Mouse (Mus musculus) midbrain, embryonic 16.5 days (tissue): ENCODE results near the gene Ppp1r12b. TPM values are rescaled to one million over a fixed set of nuclear protein-coding genes. Genes with fewer than 3 reads are reported as not detected.

Experiments
- ATAC-seq: fragments of 200-750 bp; cut with Nextera tagmentation; 2 replicates; pipeline ENCODE4 v1.8.0; 2017; ENCODE audit warnings: moderate TSS enrichment
- H3K27ac ChIP-seq: fragments of 300-500 bp; sonication (generic); 2 replicates; pipeline ENCODE4 v1.5.1; 2014; ENCODE audit warnings: mild to moderate bottlenecking, low read length, mixed read lengths
- H3K27me3 ChIP-seq: fragments of 300-500 bp; sonication (generic); 2 replicates; pipeline ENCODE4 v1.6.1; 2014; ENCODE audit warnings: low read depth, low read length, mixed read lengths; ENCODE audit not compliant: control insufficient read depth, insufficient read depth
- H3K36me3 ChIP-seq: fragments of 300-500 bp; sonication (generic); 2 replicates; pipeline ENCODE4 v1.6.1; 2014; ENCODE audit warnings: mild to moderate bottlenecking, low read length, moderate library complexity, mixed read lengths; ENCODE audit not compliant: control insufficient read depth, insufficient read depth
- H3K4me1 ChIP-seq: fragments of 300-500 bp; sonication (generic); 2 replicates; pipeline ENCODE4 v1.6.1; 2014; ENCODE audit warnings: mild to moderate bottlenecking, low read length, mixed read lengths; ENCODE audit not compliant: control insufficient read depth, insufficient read depth
- H3K4me2 ChIP-seq: fragments of 300-500 bp; sonication (generic); 2 replicates; pipeline ENCODE4 v1.6.1; 2014; ENCODE audit warnings: mild to moderate bottlenecking, low read length, mixed read lengths
- H3K4me3 ChIP-seq: fragments of 300-500 bp; sonication (generic); 2 replicates; pipeline ENCODE4 v1.5.1; 2014; ENCODE audit warnings: low read depth, mild to moderate bottlenecking, low read length, moderate library complexity, mixed read lengths
- H3K9ac ChIP-seq: fragments of 300-500 bp; sonication (generic); 2 replicates; pipeline ENCODE4 v1.6.1; 2014; ENCODE audit warnings: low read depth, low read length, mixed read lengths
- H3K9me3 ChIP-seq: fragments of 300-500 bp; sonication (generic); replicated peaks from 2 replicates; pipeline ENCODE4 v1.6.1; 2014; ENCODE audit warnings: mild to moderate bottlenecking, low read length, mixed read lengths; ENCODE audit not compliant: control insufficient read depth, poor library complexity, severe bottlenecking
- WGBS: fragments of 180-500 bp; shearing (Covaris S2); extraction: QIAGEN DNeasy Blood & Tissue Kit; methylation state at CpG from one replicate; pipeline ENCODE4 v1.1.7; 2014; 5-methylcytosine and 5-hydroxymethylcytosine counted together
- polyA plus RNA-seq: library from polyadenylated mRNA; unstranded; fragments of >200 nt; fragmentation: Nextera tagmentation; extraction: Ambion mirVana; gene quantifications from 2 replicates; pipeline ENCODE4 v1.2.1, GENCODE M21; 2015

Gene Ppp1r12b
- 13.6 and 13.7 TPM in 2 replicates for polyA plus RNA-seq

DNA sequence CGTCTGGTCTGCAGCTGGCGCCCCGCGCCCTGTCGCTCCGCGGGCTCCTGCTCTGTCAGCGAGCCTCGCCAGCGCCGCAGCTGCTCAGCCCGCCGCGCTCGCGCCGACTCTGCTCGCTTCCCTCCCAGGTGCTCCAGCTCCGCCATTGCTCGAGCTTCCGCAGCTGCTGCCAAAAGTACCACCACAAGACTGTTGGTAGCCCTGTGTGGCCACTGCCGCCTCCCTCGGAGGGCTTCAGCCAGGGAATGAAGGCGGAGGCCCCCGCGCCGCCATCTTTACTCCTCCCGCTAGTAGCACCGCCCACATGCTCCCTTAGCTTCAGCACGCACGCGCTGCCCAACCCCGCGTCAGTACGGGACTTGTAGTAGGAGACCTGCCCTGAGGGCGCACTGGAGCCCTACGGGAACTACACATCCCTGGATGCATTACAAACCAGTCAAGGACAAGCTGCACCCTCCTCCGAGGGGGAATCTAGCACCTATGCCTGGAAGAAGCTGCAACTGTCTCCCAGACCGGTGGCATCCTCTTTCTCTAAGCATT, at the start of gene Ppp1r12b:
Gene Ppp1r12b (minus strand): TSS at position 306 of the 540 bp plus-strand sequence.
- peaks cover 14% of the 10 kb centered on the region for H3K4me1 ChIP-seq
- no peaks in the 10 kb centered on the region for H3K9me3 ChIP-seq
- H3K27ac ChIP-seq, result peak within 1 kb of the TSS; percentile 90
- peak within 1 kb of the TSS; percentile 72 for H3K4me3 ChIP-seq
- no peaks in the 10 kb centered on the region for H3K36me3 ChIP-seq
- H3K27me3 ChIP-seq, result no peaks in the 10 kb centered on the region
- under 1% methylated on average over 38 of the region's 39 CpGs for whole genome bisulfite sequencing
- peak within 1 kb of the TSS; percentile 78 for H3K9ac ChIP-seq
- H3K4me2 ChIP-seq, result peak within 1 kb of the TSS; percentile 82
- peak; percentile 99 for ATAC-seq

DNA sequence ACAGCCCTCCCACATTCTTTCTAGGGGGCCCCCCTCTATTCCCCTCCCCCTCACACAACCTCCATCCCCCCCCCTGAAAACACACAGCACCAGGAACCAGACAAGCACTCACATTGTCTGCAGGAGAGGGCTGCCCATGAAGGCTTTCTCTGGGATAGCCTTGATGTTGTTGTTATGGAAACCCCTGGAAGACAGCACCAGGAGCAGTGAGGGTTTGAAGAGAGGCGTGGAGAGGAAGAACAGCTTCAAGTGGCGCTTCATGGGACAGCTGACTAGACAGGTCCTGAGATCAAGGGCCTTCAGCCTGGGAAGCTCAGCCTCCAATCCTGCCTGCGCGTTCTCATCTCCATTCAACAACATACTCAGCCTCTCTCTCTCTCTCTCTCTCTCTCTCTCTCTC, 47.6 kb upstream of the Ppp1r12b start:
- Histone ChIP-seq H3K27me3 (no peaks in the 10 kb centered on the region), H3K4me1 (0 out of 2 replicates have a peak, but pooled peaks cover 3% of the 10 kb centered on the region), H3K4me3 (no peak overlapping the region), H3K27ac (no peak overlapping the region; the same call in 1 of the 2 replicates), H3K4me2 (no peak overlapping the region), H3K36me3 (no peaks in the 10 kb centered on the region), H3K9me3 (no peaks in the 10 kb centered on the region), H3K9ac (no peak overlapping the region)
- WGBS, result 30% methylated on average over 4 of the region's 4 CpGs
- peak; percentile 71 for ATAC-seq

DNA sequence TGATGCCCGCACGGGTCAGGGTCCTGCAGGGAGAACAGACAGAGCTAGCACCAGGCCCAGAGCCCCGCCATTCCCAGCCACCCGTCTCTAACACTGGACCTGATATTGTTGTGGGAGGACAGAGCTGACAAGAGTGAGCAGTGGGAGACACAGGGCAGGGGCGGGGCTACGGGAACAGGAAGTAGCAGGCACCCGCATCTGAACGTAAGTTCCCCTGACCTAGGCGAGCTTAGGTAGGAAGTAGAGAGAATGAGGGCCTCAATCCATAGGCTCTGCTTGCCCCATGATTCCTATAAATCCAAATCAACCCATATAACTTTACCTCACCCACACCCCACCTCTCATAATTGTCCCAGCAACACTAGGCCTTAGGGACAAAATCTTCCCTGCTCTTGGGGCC, 44.8 kb upstream of the Ppp1r12b start:
- Histone ChIP-seq H3K27me3 (no peaks in the 10 kb centered on the region), H3K9ac (no peak overlapping the region), H3K4me1 (0 out of 2 replicates have a peak, but pooled peaks cover 3% of the 10 kb centered on the region), H3K36me3 (no peaks in the 10 kb centered on the region), H3K4me3 (no peak overlapping the region), H3K27ac (no peak overlapping the region), H3K4me2 (no peak overlapping the region), H3K9me3 (no peaks in the 10 kb centered on the region)
- ATAC-seq, result no peak
- WGBS, result 79% methylated on average over 9 of the region's 9 CpGs

DNA sequence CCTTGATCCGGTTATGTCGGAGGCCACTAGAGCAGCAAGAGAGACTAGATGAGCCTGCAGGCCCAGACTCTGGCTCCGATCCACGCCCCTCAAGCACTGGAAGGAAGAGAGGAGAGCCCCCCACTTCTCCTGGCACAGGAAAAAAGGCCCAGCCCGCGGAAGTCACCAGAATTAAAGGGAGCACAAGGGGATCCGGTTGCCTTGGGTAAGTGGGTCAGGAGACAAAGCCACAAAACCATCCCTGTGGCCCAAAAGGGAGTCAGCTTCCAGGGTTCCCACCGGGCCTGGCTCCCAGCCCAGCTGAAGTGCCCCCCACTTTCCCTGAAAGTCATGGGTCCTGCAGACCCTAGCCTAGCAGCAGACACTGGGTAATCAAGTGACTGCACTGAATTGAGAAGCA, 42.5 kb upstream of the Ppp1r12b start:
- Histone ChIP-seq H3K36me3 (no peaks in the 10 kb centered on the region), H3K4me2 (no peak overlapping the region), H3K4me1 (0 out of 2 replicates have a peak, but pooled peaks cover under 1% of the 10 kb centered on the region), H3K9ac (no peak overlapping the region), H3K27me3 (no peaks in the 10 kb centered on the region), H3K4me3 (no peak overlapping the region), H3K9me3 (no peaks in the 10 kb centered on the region), H3K27ac (no peak overlapping the region)
- ATAC-seq, result no peak
- WGBS, result 79% methylated on average over 8 of the region's 8 CpGs

DNA sequence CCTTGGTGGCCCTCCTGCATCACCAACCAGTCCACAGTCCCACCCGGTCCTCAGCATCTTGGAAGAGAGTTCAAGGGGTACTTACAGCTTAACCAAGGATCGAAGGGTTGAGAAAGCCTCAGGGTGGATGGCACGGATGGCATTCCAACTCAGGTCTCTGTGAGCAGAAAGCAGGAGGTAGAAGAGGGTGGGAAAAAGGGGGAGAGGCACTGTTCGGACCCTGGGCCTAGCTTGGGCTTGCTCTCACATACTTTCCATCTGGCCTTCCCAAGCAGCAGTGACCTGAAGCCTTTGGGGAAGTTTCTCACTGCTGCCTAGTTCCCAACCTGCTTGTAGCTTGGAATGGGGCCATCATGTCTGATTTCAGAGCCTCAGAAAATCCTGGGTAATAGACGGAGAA, 41.8 kb upstream of the Ppp1r12b start:
- Histone ChIP-seq H3K9ac (no peak overlapping the region), H3K4me3 (no peak overlapping the region), H3K4me1 (no peaks in the 10 kb centered on the region), H3K9me3 (no peaks in the 10 kb centered on the region), H3K36me3 (no peaks in the 10 kb centered on the region), H3K27me3 (no peaks in the 10 kb centered on the region), H3K27ac (no peak overlapping the region), H3K4me2 (no peak overlapping the region)
- no peak for ATAC-seq
- WGBS, result 83% methylated on average over 5 of the region's 5 CpGs

DNA sequence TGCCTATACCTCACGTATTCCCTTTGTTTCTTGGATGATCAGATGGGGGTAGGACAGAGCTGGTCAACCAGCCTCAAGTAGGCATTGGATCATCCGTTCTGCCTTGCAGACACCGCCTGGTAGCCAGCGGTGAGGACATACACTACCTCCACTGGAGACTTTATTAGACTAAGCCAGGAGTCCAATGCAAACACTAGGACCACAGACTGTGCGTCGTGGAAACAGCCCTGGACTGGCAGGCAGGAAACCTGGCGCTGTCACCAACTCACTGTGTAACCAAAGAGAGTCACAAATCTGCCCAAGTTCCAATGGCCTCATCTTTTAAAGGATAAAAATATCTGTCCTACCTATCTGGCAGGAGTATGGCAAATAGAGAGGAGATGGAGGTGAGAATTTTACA, 40.7 kb upstream of the Ppp1r12b start:
- 83% methylated on average over 7 of the region's 7 CpGs for WGBS
- no peaks in the 10 kb centered on the region for H3K27me3 ChIP-seq
- no peak overlapping the region for H3K9ac ChIP-seq
- no peaks in the 10 kb centered on the region for H3K4me1 ChIP-seq
- H3K9me3 ChIP-seq, result no peaks in the 10 kb centered on the region
- no peak overlapping the region for H3K27ac ChIP-seq
- no peak overlapping the region for H3K4me2 ChIP-seq
- H3K4me3 ChIP-seq, result no peak overlapping the region
- no peak for ATAC-seq
- H3K36me3 ChIP-seq, result no peaks in the 10 kb centered on the region

DNA sequence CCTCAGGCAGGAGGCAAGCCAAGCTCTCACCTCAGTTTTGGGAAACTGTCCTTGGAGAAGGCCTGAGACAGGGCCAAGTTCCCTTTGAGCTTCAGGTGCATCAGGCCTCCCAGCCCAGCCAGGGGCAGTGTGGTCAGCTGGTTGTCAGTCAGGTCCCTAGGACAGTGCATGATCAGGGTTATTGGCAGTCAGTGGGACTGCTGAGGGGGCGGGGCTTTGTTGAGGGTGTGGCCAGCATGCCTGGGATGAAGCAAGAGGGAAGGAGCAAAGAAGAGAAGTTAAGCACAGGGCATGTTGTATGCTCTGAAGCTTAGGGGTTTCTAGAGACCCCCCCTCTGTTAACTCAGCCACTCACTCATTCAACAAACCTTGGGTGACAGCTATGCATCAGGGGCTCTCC, 40.2 kb upstream of the Ppp1r12b start:
- no peak overlapping the region for H3K27ac ChIP-seq
- no peaks in the 10 kb centered on the region for H3K9me3 ChIP-seq
- no peak for ATAC-seq
- no peak overlapping the region for H3K9ac ChIP-seq
- no peak overlapping the region for H3K4me3 ChIP-seq
- 17% methylated on average over 1 of the region's 1 CpGs for WGBS
- no peaks in the 10 kb centered on the region for H3K4me1 ChIP-seq
- no peaks in the 10 kb centered on the region for H3K27me3 ChIP-seq
- no peak overlapping the region for H3K4me2 ChIP-seq
- H3K36me3 ChIP-seq, result no peaks in the 10 kb centered on the region

DNA sequence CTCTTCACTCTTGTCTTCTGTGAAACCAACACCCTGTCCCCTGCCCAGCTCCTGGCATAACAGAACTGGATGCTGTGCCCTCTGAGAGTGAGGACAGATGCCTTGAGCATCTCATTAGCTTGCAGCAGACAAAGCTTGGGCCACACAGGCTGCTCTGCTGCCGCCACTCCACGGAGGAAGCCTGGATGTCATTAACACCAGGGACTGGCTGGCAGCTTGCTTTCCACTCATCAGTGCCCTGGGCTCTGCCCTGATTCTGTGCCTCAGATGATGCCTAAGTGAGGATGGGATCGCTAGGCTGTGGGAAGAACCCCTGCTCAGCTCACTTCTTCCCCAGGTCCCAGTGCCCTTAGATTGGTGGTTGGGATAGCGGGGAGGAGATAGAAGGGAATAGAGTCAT, 39.7 kb upstream of the Ppp1r12b start:
- Histone ChIP-seq H3K9ac (no peak overlapping the region), H3K27me3 (no peaks in the 10 kb centered on the region), H3K9me3 (no peaks in the 10 kb centered on the region), H3K27ac (no peak overlapping the region), H3K4me2 (no peak overlapping the region), H3K4me3 (no peak overlapping the region), H3K36me3 (no peaks in the 10 kb centered on the region), H3K4me1 (no peaks in the 10 kb centered on the region)
- WGBS, result 38% methylated on average over 4 of the region's 4 CpGs
- no peak for ATAC-seq

DNA sequence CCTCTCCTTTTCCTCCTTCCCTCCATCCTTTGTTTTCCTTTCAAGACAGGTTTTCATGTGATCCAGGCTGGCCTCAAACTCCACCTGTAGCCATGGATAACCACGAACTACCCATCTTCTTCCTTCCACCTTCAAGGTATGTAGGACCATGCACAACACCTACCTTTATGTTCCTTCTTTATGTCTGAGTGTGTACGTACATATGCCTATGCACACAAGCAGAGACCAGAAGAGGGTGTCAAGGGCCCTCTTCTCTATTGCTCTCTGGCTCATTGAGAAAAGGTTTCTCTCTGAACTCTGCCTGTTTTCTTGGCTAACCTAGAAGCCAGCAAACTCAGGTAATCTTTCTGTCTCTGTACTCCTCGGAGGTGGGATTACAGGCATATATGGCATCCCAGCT, 39.0 kb upstream of the Ppp1r12b start:
- Histone ChIP-seq H3K9me3 (no peaks in the 10 kb centered on the region), H3K4me1 (no peaks in the 10 kb centered on the region), H3K9ac (no peak overlapping the region), H3K27me3 (no peaks in the 10 kb centered on the region), H3K36me3 (no peaks in the 10 kb centered on the region), H3K4me3 (no peak overlapping the region), H3K4me2 (no peak overlapping the region), H3K27ac (no peak overlapping the region)
- ATAC-seq, result no peak
- WGBS, result 79% methylated on average over 3 of the region's 3 CpGs
